Mouse (Mus musculus) spleen, adult 2 months (tissue): ENCODE data around the gene Cnksr1.

Source experiments
- CTCF ChIP-seq: fragments of 200-500 bp; IDR thresholded peaks from 2 replicates; pipeline ENCODE4 v1.5.1; 2011; ENCODE audit warnings: mild to moderate bottlenecking, inconsistent platforms; ENCODE audit not compliant: insufficient read depth, insufficient read length, insufficient replicate concordance; ENCODE audit errors: extremely low read depth
- POLR2A ChIP-seq: fragments of 200-500 bp; IDR thresholded peaks from 2 replicates; pipeline ENCODE4 v1.6.1; 2011; ENCODE audit warnings: low read depth, low read length, inconsistent platforms

DNA sequence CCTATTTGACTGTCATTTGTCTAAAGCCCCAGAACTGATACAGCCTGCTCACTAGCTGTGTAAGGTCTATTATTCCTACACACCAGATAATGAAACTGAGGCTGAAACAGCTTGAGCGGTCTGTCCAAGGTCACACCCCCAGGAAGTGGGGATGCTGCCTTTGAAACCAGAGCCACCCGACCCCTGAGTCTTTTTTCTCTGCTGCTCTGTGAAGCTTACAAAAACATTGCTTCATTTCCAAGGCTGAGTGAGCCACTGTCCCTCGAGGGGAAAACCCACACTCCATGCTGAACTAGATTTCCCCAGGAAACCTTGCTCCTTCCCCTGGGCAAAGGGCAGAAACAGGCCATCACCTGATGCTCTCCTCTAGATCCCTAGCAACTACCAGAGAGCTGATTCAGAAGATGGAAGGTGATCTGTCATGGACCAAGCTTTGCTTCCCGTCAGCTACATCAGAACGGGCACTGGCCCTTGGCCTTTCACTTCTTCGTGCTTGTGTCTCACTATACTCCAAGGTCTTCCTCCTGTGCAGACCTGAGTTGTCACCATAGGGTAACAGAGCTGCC is 31.6 kb downstream of the Cnksr1 start:
- TF ChIP-seq CTCF (no peak), POLR2A (no peak)
